Mouse (Mus musculus) heart, embryonic 16.5 days (tissue): Measurements from ENCODE around the gene Ovch2. TPM values are rescaled to one million over a fixed set of nuclear protein-coding genes. Genes with fewer than 3 reads are reported as not detected.

Experiments used
- ATAC-seq: fragments of 200-750 bp; cut with Nextera tagmentation; replicated peaks from 2 replicates; pipeline ENCODE4 v1.8.0; 2017; ENCODE audit warnings: moderate number of reproducible peaks; ENCODE audit not compliant: insufficient read depth, low FRiP score; ENCODE audit errors: extremely low read depth
- H3K27ac ChIP-seq: fragments of 300-500 bp; sonication (generic); 2 replicates; pipeline ENCODE4 v1.5.1; 2014; ENCODE audit warnings: mild to moderate bottlenecking, low read length, control low read depth, moderate library complexity
- H3K27me3 ChIP-seq: fragments of 300-500 bp; sonication (generic); 2 replicates; pipeline ENCODE4 v1.6.1; 2014; ENCODE audit warnings: low read length, mixed read lengths; ENCODE audit not compliant: control insufficient read depth, insufficient read depth
- H3K36me3 ChIP-seq: fragments of 300-500 bp; sonication (generic); 2 replicates; pipeline ENCODE4 v1.6.1; 2014; ENCODE audit not compliant: control insufficient read depth, insufficient read depth
- H3K4me1 ChIP-seq: fragments of 300-500 bp; sonication (generic); 2 replicates; pipeline ENCODE4 v1.6.1; 2014; ENCODE audit warnings: low read length, mixed read lengths; ENCODE audit not compliant: control insufficient read depth, insufficient read depth
- H3K4me2 ChIP-seq: fragments of 300-500 bp; sonication (generic); 2 replicates; pipeline ENCODE4 v1.6.1; 2014; ENCODE audit warnings: low read depth, mild to moderate bottlenecking, control low read depth, low read length
- H3K4me3 ChIP-seq: fragments of 300-500 bp; sonication (generic); 2 replicates; pipeline ENCODE4 v1.5.1; 2014; ENCODE audit warnings: mild to moderate bottlenecking, control low read depth, low read length
- H3K9ac ChIP-seq: fragments of 300-500 bp; sonication (generic); 2 replicates; pipeline ENCODE4 v1.6.1; 2014; ENCODE audit warnings: low read length, control low read depth
- H3K9me3 ChIP-seq: fragments of 300-500 bp; sonication (generic); replicated peaks from 2 replicates; pipeline ENCODE4 v1.6.1; 2016; ENCODE audit warnings: low read length; ENCODE audit not compliant: control insufficient read depth
- whole genome bisulfite sequencing: fragments of 180-500 bp; shearing (Covaris S2); extraction: QIAGEN DNeasy Blood & Tissue Kit; methylation state at CpG from one replicate; pipeline ENCODE4 v1.1.7; 2014; 5-methylcytosine and 5-hydroxymethylcytosine counted together
- polyA plus RNA-seq: library from polyadenylated mRNA; unstranded; fragments of >200 nt; fragmentation: Nextera tagmentation; extraction: Ambion mirVana; gene quantifications from 2 replicates; pipeline ENCODE4 v1.2.1, GENCODE M21; 2015

The Ovch2 gene
- polyA plus RNA-seq, 1 experiment from 2014 or later: not detected

GRCm38 (mm10) chr7:107787977-107788620, 12.9 kb downstream of the Ovch2 start:
- H3K9ac ChIP-seq: no peak overlapping the region
- no peak overlapping the region for H3K4me3 ChIP-seq
- WGBS: 59% methylated on average over 3 of the region's 3 CpGs
- H3K4me1 ChIP-seq: no peaks in the 10 kb centered on the region
- H3K27me3 ChIP-seq: no peaks in the 10 kb centered on the region
- H3K36me3 ChIP-seq: no peaks in the 10 kb centered on the region
- H3K9me3 ChIP-seq: no peaks in the 10 kb centered on the region
- no peak overlapping the region for H3K4me2 ChIP-seq
- H3K27ac ChIP-seq: no peak overlapping the region
- no peak for ATAC-seq

- no peak for ATAC-seq
- no peaks in the 10 kb centered on the region for H3K36me3 ChIP-seq
- no peak overlapping the region for H3K9ac ChIP-seq
- H3K9me3 ChIP-seq: no peaks in the 10 kb centered on the region
- H3K4me3 ChIP-seq: no peak overlapping the region
- WGBS: 41% methylated on average over 4 of the region's 4 CpGs
- no peak overlapping the region for H3K27ac ChIP-seq
- no peaks in the 10 kb centered on the region for H3K4me1 ChIP-seq
- no peak overlapping the region for H3K4me2 ChIP-seq
- no peaks in the 10 kb centered on the region for H3K27me3 ChIP-seq
These were observed 21.4 kb downstream of the Ovch2 start for GRCm38 (mm10) chr7:107779611-107780010.

GRCm38 (mm10) chr7:107778216-107778615, 22.8 kb downstream of the Ovch2 start:
- no peaks in the 10 kb centered on the region for H3K9me3 ChIP-seq
- ATAC-seq: no peak
- WGBS: 61% methylated on average over 1 of the region's 1 CpGs

GRCm38 (mm10) chr7:107770812-107771211, 30.2 kb downstream of the Ovch2 start:
- H3K9me3 ChIP-seq: no peaks in the 10 kb centered on the region
- no peak overlapping the region for H3K9ac ChIP-seq
- H3K4me3 ChIP-seq: no peak overlapping the region
- no peak overlapping the region for H3K4me2 ChIP-seq
- 52% methylated on average over 6 of the region's 6 CpGs for WGBS
- no peaks in the 10 kb centered on the region for H3K27me3 ChIP-seq
- no peaks in the 10 kb centered on the region for H3K4me1 ChIP-seq
- no peak overlapping the region for H3K27ac ChIP-seq
- ATAC-seq: no peak
- H3K36me3 ChIP-seq: no peaks in the 10 kb centered on the region

More at GRCm38 (mm10) chr7:107778216-107778615, 22.8 kb downstream of the Ovch2 start:
- H3K4me2 ChIP-seq: no peak overlapping the region
- H3K27me3 ChIP-seq: no peaks in the 10 kb centered on the region
- H3K9ac ChIP-seq: no peak overlapping the region
- H3K4me1 ChIP-seq: no peaks in the 10 kb centered on the region
- H3K4me3 ChIP-seq: no peak overlapping the region
- H3K36me3 ChIP-seq: no peaks in the 10 kb centered on the region
- no peak overlapping the region for H3K27ac ChIP-seq

- Histone ChIP-seq H3K4me1 (peaks cover 8% of the 10 kb centered on the region), H3K27ac (no peak within 1 kb of the TSS), H3K27me3 (peaks cover 3% of the 10 kb centered on the region; the same call in 1 of the 2 replicates), H3K36me3 (no peaks in the 10 kb centered on the region), H3K4me3 (peak within 1 kb of the TSS; percentile 30), H3K4me2 (peak within 1 kb of the TSS; percentile 58), H3K9me3 (no peaks in the 10 kb centered on the region), H3K9ac (peak within 1 kb of the TSS; percentile 9; the same call in 1 of the 2 replicates)
- 0 out of 2 replicates have a peak, but pooled peaks have one; percentile 35 for ATAC-seq
- 15% methylated on average over 23 of the region's 23 CpGs for WGBS
These were observed 43.5 kb downstream of the Ovch2 start, which contains the start of gene Cyb5r2 for GRCm38 (mm10) chr7:107757308-107758151. TSS of gene Cyb5r2 (minus strand) at chr7:107758032.

- H3K36me3 ChIP-seq: no peaks in the 10 kb centered on the region
- no peak overlapping the region for H3K4me3 ChIP-seq
- H3K9me3 ChIP-seq: no peaks in the 10 kb centered on the region
- peaks cover 3% of the 10 kb centered on the region; the same call in 1 of the 2 replicates for H3K27me3 ChIP-seq
- no peak overlapping the region for H3K4me2 ChIP-seq
- H3K9ac ChIP-seq: no peak overlapping the region
- 78% methylated on average over 2 of the region's 2 CpGs for WGBS
- peaks cover 8% of the 10 kb centered on the region for H3K4me1 ChIP-seq
- no peak overlapping the region for H3K27ac ChIP-seq
- no peak for ATAC-seq
These were observed 44.3 kb downstream of the Ovch2 start for GRCm38 (mm10) chr7:107756748-107757147.

- peak; percentile 77 for ATAC-seq
- H3K9ac ChIP-seq: no peak overlapping the region
- no peaks in the 10 kb centered on the region for H3K36me3 ChIP-seq
- no peak overlapping the region for H3K27ac ChIP-seq
- no peaks in the 10 kb centered on the region for H3K9me3 ChIP-seq
- H3K4me2 ChIP-seq: peak overlapping the region; percentile 36; the same call in 1 of the 2 replicates
- no peak overlapping the region for H3K4me3 ChIP-seq
- peaks cover 8% of the 10 kb centered on the region for H3K4me1 ChIP-seq
- WGBS: 19% methylated on average over 3 of the region's 3 CpGs
- peaks cover 3% of the 10 kb centered on the region; the same call in 1 of the 2 replicates for H3K27me3 ChIP-seq
These were observed 45.1 kb downstream of the Ovch2 start for GRCm38 (mm10) chr7:107755905-107756304.

GRCm38 (mm10) chr7:107752031-107752520, 48.9 kb downstream of the Ovch2 start:
- WGBS: 77% methylated on average over 10 of the region's 10 CpGs
- Histone ChIP-seq H3K4me3 (no peak overlapping the region), H3K4me2 (no peak overlapping the region), H3K27me3 (no peaks in the 10 kb centered on the region; the same call in 1 of the 2 replicates), H3K36me3 (no peaks in the 10 kb centered on the region), H3K9ac (no peak overlapping the region), H3K9me3 (no peaks in the 10 kb centered on the region), H3K4me1 (peaks cover 8% of the 10 kb centered on the region), H3K27ac (no peak overlapping the region)
- ATAC-seq: no peak

- no peak overlapping the region for H3K9ac ChIP-seq
- no peak overlapping the region for H3K4me2 ChIP-seq
- no peak for ATAC-seq
- H3K27ac ChIP-seq: no peak overlapping the region
- no peaks in the 10 kb centered on the region for H3K27me3 ChIP-seq
- no peaks in the 10 kb centered on the region for H3K9me3 ChIP-seq
- 85% methylated on average over 4 of the region's 4 CpGs for WGBS
- H3K4me1 ChIP-seq: no peaks in the 10 kb centered on the region
- H3K36me3 ChIP-seq: 0 out of 2 replicates have a peak, but pooled peaks cover 6% of the 10 kb centered on the region
- H3K4me3 ChIP-seq: no peak overlapping the region
These were observed 51.3 kb downstream of the Ovch2 start for GRCm38 (mm10) chr7:107749721-107750120.
